Mouse (Mus musculus) CD4-positive, CD25-positive, alpha-beta regulatory T cell, adult 2 months (primary cell): Measurements from ENCODE around the gene Dmrta1.
"Not testable (repeated sequence)": the region's sequence is repeated elsewhere in the genome, so short reads cannot be mapped to it uniquely, and the experiment has no call there.

ENCODE experiments used
- DNase-seq: peaks from one replicate; pipeline ENCODE4 v3.0.0-alpha.2; 2012; ENCODE audit warnings: low read depth, low spot score

The Dmrta1 gene

DNA sequence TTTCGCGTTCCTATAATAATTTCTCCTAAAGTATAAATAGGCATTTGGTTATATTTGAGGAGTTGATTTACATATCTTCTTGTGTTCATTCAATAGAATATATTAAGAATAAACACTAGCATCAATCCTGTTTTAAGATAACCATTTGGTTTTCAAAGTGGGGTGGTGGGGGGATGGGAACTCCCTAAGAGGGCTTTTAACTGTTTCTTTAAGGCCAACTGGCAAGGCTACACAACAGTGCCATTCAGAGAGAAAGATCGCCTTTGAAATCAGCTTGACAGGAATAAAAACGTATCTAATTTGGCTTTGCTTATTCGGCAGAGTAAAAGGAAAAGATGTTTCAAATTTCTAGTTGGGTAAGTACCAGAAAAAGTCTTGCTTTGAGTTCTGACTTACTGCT, at the start of gene Dmrta1:
TSS of gene Dmrta1 (plus strand) at position 242 of the 400 bp plus-strand sequence.
- no peak for DNase-seq

DNA sequence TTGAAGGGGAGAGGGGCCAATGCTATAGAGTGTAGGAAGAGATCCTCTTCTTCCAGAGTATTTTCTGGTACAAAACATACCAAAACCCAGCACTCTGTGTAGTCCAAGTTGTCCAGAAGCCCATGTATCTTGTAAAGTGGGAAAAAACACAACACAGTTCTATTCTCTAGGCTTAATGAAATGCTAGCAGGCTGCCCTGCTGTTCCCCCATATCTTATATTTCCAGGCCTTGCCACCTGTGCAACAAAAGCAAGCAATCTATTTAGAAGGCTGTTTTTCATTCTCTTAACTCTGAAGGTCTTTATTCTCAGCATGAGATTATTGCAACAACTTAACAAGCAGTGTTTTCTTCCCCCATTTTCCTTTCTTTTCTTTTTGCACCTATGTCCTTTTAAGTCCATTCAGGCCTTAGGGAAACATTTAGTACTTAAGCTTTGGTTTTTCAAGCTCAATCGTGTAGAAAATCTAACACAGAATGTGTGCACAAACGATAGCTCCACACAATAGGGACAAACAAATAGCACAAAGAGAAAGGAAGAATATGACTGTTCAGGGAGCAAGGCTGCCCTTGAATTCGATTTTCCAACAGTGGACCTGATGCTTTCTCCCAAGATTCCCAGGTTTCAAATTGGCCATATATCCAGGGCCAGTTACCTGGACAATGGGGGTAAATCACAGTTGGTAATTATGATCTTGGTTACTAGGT, 48.7 kb upstream of the Dmrta1 start:
- DNase-seq, result no peak

DNA sequence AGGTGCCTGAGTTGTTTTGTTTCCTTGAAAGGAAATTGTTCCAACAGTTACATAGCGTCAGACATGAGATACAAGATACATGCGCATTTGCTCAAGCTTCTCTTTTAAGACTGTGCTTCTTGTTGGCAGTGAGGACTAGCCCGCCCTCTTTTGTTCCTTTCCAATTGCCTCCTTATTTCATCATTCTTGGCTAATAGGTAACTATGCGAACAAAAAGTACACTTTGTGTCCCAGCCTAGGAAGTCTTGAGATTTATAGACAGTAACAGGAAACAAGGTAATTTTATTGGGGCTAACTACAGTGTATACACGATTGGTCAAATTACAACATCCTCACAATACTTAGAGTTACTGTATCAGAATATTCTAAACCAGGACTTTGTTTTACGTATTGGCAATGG, 47.7 kb upstream of the Dmrta1 start:
- DNase-seq, result no peak

DNA sequence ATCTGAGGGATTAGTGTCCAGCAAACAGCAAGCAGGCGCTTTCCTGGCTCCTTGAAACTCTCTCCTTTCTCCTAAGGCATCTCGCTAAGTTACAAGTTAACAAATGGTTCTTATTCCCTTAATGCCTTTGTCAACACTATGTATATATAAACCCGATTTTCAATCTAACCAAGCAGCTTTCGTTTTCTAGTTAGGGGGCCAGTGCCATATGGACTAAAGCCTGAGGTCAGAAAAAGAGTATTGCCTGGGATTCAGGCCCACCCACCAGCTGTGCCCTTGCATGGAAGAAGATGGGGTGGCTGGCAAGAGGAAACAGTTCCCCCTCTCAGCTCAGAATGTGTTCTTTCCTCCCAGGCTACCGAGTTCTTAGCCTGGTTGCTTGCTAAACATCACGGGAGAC, 40.6 kb upstream of the Dmrta1 start:
- no peak for DNase-seq

DNA sequence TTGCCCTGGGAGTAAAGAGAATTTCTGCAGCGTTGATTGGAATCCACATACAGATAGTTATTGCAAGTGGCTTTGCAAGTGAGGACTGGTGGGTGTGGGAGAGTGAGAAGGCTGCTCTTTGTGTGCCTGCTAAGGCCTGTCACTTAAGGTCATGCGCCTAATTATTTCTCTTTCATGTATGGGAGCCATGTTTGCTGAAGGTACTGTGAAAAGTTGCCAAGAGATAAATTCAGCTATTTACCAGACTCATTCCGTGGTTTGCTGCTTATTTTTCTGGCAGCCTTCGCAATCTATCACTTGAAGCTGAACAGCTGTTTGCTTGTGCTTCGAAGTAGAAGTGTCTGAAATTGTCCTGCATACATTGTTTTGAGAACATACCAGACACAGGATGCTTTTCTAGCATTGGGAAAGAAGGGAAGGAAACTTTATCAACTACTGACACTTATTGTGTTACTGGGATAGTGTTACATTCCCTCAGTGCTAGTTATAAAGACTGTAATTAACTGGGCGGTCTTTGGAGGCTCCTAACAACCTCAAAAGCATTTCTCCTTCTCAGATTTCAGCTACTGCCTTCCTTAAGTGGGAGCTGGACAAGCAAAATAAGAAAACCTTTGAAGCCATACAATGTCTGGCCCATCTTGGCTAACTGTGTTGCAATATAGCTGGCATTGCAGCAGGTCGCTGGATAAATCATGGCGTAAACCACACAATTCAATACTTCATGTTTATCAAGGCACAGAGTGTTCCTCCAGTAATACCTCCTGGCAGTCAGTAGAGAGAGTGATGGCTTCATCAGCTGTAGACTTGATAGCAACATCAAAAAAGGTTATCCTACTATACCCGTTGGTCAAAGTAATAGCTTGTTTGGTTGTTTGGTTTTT, 34.8 kb upstream of the Dmrta1 start:
- no peak for DNase-seq

DNA sequence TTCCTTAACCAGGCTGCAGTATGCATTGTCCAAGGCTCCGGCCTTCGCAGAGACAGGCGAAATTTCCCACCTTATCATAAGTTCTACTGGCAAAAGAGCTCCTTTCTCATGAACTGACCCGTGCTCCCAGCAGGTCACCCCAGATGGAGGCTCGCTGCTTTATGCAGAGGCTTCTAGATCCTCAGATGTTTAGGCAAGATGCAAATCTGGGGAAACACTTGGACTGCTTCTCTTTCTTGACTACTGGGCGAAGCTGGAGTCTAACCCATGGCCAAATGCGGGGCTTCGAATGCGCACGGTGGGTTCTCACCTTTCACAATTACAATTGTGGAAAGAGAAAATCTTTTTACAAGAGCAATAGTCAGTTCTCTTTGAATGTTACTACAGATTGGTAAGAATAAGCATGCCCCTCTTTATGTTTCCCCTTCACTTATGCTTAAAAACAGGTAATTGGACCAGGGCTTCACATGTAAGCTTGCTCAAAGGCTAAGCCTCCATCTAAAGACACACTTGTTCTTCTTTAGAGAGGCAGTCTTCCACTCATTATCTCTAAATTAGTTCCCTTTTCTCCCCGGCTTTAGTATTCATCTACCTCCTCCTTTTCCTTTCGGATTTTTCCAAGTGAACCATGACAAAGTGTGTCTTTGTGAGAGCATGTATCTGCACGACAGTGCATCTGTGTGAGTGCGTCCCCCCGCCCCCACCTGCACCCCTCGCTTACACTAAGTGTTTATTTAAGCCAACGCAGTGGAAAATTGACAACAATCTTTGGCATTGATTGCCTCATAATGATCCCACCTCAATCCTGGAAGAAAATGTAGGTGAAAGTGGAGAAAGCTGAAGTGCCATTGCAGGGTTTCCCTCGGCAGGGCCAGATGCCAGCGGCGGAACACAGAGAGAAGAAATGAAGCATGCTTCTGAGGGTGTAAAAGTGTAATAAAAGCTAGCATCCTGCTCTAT, 28.6 kb upstream of the Dmrta1 start:
- no peak for DNase-seq

DNA sequence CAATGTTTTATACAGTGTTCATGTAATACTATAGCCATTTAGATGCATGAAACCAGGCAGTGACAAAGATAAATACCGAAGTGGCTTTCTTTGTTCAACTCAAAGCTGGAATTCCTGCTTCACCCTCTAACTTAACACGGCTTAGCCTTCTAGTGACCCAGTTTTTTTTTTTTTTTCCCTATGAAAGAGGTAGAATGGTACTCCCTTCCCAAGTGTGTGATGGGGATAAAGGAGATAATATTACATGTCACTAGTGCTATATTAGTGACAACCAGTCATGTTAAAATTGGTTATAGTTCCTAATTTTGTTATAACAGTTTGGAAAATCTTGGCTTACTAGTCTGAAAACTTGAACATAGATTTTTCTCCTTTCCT, 27.9 kb upstream of the Dmrta1 start:
- no peak for DNase-seq

DNA sequence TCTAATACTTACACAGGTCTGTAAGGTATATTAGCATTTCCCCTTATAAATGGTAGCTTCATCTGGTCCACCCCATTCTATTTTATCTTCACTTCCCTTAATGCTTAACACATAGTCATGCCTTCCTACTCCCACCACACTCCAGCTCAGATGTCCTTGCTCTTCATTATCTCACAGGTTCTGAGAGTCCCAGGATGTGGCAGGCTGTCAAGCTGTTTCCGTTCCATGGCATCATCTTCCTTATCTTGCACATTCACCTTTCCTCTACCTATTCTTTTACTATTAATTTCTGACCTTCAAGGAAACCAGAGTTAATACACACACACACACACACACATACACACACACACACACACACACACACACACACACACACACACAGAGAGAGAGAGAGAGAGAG, 27.5 kb upstream of the Dmrta1 start:
- no peak for DNase-seq

DNA sequence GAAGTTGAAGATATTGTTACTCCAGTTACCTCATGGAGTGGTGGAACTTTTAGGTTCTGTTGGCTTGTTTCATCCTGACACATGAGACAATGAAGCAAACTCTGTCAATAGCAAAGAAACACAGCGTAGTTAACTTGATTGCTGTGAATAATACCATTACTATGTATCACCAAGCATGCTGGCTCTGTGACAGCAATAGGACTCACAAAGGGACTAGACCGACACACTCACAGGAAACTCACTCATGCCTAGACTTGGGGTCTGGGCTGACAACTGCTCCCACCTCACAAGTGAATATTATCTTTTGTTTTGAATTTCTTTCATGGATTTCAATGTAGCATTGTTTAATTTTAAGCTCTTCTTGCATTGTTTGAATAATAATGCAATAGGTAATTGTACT, 15.8 kb upstream of the Dmrta1 start:
- no peak for DNase-seq

DNA sequence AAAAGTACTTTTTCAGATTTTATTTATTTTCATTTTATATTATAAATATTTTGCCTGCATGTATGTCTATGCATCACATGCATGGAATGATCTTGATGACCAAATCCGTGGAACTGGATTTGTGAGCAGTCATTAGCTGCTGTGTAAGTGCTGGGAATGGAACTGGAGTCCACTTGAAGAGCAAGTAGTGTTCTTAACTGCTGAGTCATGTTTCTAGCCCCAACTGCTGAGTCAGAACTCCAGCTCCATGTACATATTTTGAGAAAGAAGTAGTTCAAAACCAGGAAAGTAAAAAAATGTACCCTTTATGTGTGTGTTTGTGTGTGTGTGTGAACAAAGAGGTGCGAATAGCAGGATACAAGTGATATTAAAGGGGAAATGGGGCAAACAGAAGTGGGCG, 4.5 kb upstream of the Dmrta1 start:
- DNase-seq, result no peak

DNA sequence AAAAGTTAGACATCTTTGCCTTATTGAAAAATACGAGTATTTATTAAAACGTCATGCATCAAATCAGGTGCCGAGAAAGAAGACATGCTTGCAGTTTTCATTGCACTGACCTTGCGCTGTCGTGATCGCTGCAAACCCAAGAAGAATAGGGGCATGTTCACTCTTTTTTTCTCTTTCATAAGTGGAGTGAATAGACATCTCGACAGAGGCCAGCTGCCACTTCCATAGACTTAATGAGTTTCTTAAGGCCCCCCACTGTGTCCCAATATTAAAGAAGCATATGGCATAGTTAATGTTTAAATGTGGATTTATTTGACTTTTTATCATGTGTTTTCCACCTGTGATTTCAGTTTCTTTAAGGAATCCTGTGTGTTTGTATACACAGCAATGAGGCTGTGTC, 1.3 kb upstream of the Dmrta1 start:
- no peak for DNase-seq

DNA sequence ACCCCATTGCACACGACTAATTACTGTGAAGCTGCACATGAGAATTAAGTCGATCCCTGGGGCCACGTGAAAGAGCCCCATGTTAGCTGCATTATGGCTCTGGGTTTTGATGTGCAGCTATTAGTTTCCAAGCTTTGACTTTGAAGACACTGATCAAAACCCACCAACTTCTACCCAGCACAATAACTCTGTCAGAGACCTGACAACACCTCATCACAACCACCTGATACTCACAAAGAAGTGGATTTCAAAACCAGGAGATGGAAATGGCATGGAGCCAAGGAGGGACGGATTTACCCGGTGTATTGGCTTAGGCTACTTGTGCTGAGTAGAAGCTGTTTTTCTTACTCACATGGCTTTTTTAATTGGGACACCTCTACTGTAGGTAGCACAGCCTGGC, 523 bp upstream of the Dmrta1 start:
- DNase-seq, result no peak

DNA sequence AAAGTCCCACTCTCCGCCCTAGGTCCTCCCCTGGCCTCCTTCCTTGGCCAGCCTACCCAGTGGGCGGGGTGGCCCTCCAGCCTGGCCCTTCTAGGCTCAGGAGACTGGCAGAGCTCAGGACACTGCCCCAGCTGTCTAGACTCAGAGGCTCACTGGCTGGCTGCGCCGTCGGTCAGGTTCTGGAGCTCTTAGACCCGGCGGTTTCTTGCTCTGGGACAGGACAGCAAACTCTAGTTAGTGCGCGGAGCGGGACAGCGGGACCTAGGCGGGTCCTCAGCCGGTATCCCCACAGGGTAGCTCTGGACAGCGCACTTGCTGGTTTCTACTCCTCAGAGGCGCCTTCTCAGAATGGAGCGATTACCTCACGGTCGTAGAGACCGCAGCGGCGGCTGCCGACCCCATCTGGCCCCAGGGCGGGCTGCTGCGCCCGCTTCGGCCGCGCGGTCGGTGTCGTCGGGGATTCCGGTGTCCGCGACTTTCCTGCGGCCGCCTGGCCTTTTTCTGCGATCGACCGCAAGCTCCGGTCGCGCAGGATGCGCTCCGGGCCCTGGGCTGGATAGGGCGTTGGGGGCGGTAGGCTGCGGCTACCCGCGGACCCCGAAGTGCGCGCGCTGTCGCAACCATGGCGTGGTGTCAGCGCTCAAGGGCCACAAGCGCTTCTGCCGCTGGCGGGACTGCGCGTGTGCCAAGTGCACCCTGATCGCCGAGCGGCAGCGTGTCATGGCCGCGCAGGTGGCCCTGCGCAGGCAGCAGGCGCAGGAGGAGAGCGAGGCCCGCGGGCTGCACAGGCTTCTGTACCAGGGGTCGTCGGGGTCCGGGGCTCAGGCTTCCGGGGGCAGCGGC, 8.9 kb downstream of the Dmrta1 start:
- peak; percentile 1 for DNase-seq

DNA sequence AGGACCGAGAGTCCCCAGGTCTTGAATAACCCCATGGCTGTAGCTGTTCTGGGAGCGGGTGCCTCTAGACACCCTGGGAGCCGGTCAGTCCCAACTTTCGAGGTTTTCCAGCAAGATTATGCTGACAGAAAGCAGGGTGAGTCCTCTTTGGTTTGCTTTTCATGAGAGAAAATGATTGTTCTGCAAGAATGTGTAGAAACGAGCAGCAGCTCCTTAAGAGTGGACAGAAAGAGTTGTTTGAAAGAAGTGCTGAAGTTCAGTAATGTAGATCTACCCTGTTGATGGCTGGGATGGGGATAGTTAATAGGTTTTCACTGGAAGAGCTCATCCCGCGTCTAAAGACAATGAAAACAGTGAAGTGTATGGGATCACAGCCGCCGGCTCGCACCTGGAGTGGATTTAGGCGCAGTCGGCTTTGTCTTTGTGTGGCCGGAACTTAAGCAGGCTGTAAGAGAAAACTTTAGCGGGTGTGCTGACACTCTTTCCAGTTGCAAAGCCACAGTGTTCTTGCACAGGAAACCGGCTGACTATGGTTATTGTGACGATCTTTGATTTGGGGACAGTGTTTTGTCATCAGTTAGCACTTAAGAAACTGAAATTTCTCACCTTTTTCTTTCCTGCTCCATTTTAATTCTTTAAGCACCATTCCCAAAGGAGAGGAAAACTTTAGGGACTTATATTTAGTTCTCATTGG, 9.7 kb downstream of the Dmrta1 start:
- no peak for DNase-seq

DNA sequence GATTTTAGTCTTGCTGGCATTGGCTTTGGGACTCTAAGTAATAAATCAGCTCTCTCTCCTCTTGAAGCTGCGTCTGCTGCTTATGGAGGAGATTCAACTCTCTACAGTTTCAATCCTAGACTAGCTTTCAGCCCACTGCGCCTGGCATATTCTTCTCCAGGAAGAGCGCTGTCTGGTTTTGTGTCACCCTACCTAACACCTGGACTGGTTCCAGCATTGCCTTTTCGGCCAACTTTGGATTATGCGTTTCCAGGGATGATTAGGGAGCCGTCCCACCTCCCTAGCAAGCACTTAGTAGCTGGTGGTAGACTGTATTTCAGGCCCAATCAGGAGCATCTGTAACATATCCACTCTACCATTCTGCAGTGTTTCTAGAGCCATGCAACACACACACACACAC, 12.7 kb downstream of the Dmrta1 start:
- no peak for DNase-seq

DNA sequence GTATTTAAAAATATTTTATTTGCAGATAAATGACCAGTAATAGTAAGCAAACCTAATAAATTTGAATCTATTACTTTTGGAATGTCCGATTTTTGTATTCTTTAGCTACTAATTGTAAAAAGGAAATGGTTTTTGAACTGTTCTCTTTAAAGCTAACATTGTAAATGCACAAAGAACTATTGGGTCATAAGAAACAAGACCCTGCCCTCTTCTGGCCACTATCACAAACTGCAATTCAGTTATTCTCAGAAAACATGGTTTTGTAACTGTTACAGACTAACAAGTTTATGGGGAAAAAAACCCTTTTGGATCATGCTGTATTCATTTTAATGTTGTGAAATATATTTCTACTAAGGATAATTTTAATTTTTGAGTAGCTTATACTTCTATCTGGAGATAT, 13.5 kb downstream of the Dmrta1 start:
- peak; percentile 31 for DNase-seq

DNA sequence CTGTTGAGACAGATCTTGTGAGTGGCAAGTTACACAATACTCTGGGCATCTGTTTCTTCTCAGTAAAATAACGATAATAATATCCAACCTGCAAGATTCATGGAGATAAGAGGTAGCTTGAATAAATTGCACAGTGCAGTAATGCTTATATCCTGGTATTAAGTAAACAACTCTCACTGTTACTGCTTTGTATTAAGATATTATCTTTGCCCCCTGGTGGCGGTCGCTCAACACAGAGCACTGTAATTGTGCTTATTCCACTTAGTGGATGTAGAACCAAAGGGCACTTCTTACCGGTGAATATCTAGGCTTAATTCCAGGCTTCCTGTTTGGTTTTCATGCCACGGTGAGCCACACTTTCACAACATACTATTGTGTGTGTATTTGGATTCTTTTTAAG, 16.4 kb downstream of the Dmrta1 start:
- no peak for DNase-seq

DNA sequence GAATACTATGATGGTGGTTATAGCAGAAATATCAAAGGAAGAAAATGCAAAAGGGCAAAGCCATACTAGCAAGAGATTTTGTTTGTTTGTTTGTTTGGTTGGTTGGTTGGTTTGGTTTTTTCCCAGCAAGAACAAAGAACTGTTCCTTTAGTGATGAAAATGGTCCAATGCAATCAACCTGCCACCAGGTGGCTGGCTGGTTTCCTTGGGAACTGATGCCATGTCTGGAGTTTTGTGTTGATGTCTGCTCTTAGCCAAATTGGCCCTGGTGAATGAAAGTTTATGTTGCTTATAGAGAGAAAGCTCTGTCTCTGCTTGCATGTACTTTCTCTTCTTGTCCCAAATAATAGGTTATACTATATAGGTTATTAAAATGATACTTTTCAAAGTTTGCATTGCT, 18.7 kb downstream of the Dmrta1 start:
- no peak for DNase-seq

DNA sequence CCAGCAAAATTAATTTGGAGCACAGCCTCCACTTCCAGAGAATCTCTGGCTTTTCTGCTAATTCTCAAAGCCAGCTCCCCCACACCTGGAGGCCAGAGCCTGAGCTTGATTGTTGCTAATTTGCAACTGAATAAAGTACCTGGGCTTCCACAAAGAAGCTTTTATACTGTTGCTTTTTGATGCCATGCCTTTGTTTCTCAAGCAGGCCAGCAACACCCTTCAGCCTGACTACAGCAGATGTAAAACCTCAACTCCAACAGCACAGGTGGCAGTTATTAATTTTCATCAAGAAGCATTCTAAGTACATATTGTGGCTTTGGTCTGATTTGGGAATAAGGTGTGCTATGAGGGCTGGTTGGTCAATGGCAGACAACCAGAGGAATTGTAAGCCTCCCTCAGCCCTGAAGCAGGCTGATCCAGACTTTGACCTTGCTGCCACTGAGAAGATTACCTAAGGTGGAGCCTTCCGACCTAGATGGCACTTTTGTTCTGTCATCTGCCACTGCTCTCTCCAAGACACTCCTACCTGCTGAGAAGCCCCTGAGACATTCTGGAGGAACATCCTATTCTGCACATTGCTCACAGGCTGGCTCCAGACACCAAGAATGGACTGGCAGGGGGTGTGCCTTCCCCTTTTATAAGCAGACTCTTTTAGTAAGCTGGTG, 44.4 kb downstream of the Dmrta1 start:
- DNase-seq, result not testable (repeated sequence)
